Mouse (Mus musculus): ENCODE data around the gene Aox4. TPM values are rescaled to one million over a fixed set of nuclear protein-coding genes. Genes with fewer than 3 reads are reported as not detected.

Aox4 gene
- total and polyA plus RNA-seq, 3 experiments = 0.05 to 0.27 TPM; not detected in 1

DNA sequence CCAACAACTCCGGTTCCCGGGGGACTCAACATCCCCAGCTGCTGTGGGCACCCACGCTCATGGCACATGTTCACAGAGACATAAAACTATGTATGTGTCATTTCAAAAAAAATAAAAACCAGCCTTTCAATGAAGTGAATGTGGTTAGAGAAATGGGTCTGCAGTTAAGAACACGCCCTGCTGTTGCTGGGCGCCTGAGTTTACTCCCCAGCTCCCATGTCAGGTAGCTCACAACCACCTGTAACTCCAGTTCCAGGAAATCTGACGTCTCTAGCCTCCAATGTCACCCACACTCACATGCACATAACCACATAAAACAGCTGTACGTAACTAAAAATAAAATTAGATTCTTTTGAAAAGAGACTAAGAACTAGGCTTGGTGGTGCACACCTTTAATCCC is 90.9 kb downstream of the Aox4 start:
- peaks cover 0 to 22% of the 10 kb centered on the region in 2 experiments; a peak in 2 of 4 replicates for H3K4me1 ChIP-seq (ENCODE audit: control insufficient read depth in 1 of 2, insufficient read depth in 2 of 2)
- no peak for TF ChIP-seq SIN3A (IDR thresholded peaks at IDR 0.05; ENCODE audit: low read length)
- dilution Hi-C loops (cut with MboI; ENCODE audit: extremely low pct_ligation_motif_present, extremely low pct_unique_long_range_greater_than_20kb, low sequenced_read_pairs) (no loop called here), in situ Hi-C loops (cut with MboI; ENCODE audit: low pct_ligation_motif_present, low pct_unique_long_range_greater_than_20kb, low sequenced_read_pairs) (no loop called here)
- no peaks in the 10 kb centered on the region for H3K27me3 ChIP-seq (replicated peaks)
- no peak overlapping the region for H3K4me3 ChIP-seq (replicated peaks in 1 of 3; ENCODE audit: low read depth in 2 of 3, low read length in 2 of 3, poor library complexity in 1 of 3)
- no peak overlapping the region for H3K9ac ChIP-seq (ENCODE audit: insufficient read depth, low read depth)
- DNase-seq (ENCODE audit: extremely low read depth) = no peak
- no peaks in the 10 kb centered on the region for H3K9me3 ChIP-seq (replicated peaks; ENCODE audit: low read length)
- no peaks in the 10 kb centered on the region for H3K36me3 ChIP-seq (replicated peaks in 1 of 2; ENCODE audit: control insufficient read depth in 1 of 2, insufficient read depth in 1 of 2, low read length in 1 of 2)
- no peaks in the 10 kb centered on the region for H3K79me2 ChIP-seq (replicated peaks; ENCODE audit: control insufficient read depth, extremely low read depth, insufficient read depth, poor library complexity, severe bottlenecking)
- H3K4me2 ChIP-seq (ENCODE audit: insufficient read depth, low read depth, poor library complexity, severe bottlenecking) = no peak overlapping the region
- H3K27ac ChIP-seq (ENCODE audit: insufficient read depth, low read depth) = no peak overlapping the region

- Histone ChIP-seq H3K4me1 (ENCODE audit: control insufficient read depth in 1 of 2, insufficient read depth in 2 of 2) (peaks cover 0 to 20% of the 10 kb centered on the region in 2 experiments; a peak in 2 of 4 replicates), H3K27ac (ENCODE audit: insufficient read depth, low read depth) (no peak overlapping the region), H3K79me2 (replicated peaks; ENCODE audit: control insufficient read depth, extremely low read depth, insufficient read depth, poor library complexity, severe bottlenecking) (no peaks in the 10 kb centered on the region), H3K4me2 (ENCODE audit: insufficient read depth, low read depth, poor library complexity, severe bottlenecking) (no peak overlapping the region), H3K36me3 (replicated peaks in 1 of 2; ENCODE audit: control insufficient read depth in 1 of 2, insufficient read depth in 1 of 2, low read length in 1 of 2) (no peaks in the 10 kb centered on the region), H3K9ac (ENCODE audit: insufficient read depth, low read depth) (no peak overlapping the region), H3K27me3 (replicated peaks) (no peaks in the 10 kb centered on the region), H3K4me3 (replicated peaks in 1 of 3; ENCODE audit: low read depth in 2 of 3, low read length in 2 of 3, poor library complexity in 1 of 3) (no peak overlapping the region), H3K9me3 (replicated peaks; ENCODE audit: low read length) (no peaks in the 10 kb centered on the region)
- in situ Hi-C loops (cut with MboI; ENCODE audit: low pct_ligation_motif_present, low pct_unique_long_range_greater_than_20kb, low sequenced_read_pairs) = no loop called here
- no peak for TF ChIP-seq HCFC1 (IDR thresholded peaks at IDR 0.05; ENCODE audit: low read depth, low read length)
- TF ChIP-seq MYC (IDR thresholded peaks at IDR 0.05; ENCODE audit: low read depth, low read length) = no peak
- TF ChIP-seq POLR2A (IDR thresholded peaks at IDR 0.05; ENCODE audit: low read depth, low read length) = no peak
- DNase-seq (ENCODE audit: extremely low read depth) = no peak
- dilution Hi-C loops (cut with MboI; ENCODE audit: extremely low pct_ligation_motif_present, extremely low pct_unique_long_range_greater_than_20kb, low sequenced_read_pairs) = no loop called here
Observed at GRCm38 (mm10) chr1:58302015-58302414, 91.8 kb downstream of the Aox4 start.

DNA sequence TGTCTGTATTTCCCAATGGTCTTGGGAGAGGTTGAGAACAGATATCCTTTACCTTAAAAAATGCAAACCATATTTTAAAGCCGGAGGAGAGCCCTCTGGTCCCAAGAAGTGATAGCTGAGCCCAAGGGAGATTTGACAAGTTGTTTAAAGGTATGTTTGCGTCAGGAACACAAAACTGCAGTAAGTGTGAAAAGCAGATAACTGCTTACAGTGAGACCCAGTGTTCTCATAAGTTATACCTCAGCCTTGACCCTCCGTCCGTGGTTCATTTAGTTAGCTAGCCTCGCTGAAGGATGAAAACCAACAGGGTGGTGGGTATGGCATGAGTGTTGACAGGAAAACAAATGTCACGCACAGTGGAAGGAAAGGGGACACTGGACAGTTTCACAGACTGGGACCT is 92.8 kb downstream of the Aox4 start:
- H3K27me3 ChIP-seq (replicated peaks) = no peaks in the 10 kb centered on the region
- H3K4me3 ChIP-seq (replicated peaks in 1 of 3; ENCODE audit: low read depth in 2 of 3, low read length in 2 of 3, poor library complexity in 1 of 3) = no peak overlapping the region
- no peak overlapping the region for H3K4me2 ChIP-seq (ENCODE audit: insufficient read depth, low read depth, poor library complexity, severe bottlenecking)
- no peak overlapping the region for H3K9ac ChIP-seq (ENCODE audit: insufficient read depth, low read depth)
- no peaks in the 10 kb centered on the region for H3K36me3 ChIP-seq (replicated peaks in 1 of 2; ENCODE audit: control insufficient read depth in 1 of 2, insufficient read depth in 1 of 2, low read length in 1 of 2)
- TF ChIP-seq MAFK (IDR thresholded peaks at IDR 0.05; ENCODE audit: insufficient replicate concordance, low read length) = no peak
- no peak for TF ChIP-seq MAX (IDR thresholded peaks at IDR 0.05; ENCODE audit: low read length)
- no peak for TF ChIP-seq ZC3H11A (IDR thresholded peaks at IDR 0.05; ENCODE audit: low read depth, low read length)
- no peak for TF ChIP-seq USF1 (IDR thresholded peaks at IDR 0.05; ENCODE audit: low read depth, low read length)
- no peak for TF ChIP-seq TBP (conservative IDR thresholded peaks at IDR 0.05; ENCODE audit: low read depth, low read length)
- TF ChIP-seq TCF12 (IDR thresholded peaks at IDR 0.05; ENCODE audit: low read depth, low read length) = no peak
- TF ChIP-seq PAX5 (IDR thresholded peaks at IDR 0.05; ENCODE audit: low read length) = no peak
- TF ChIP-seq KAT2A (IDR thresholded peaks at IDR 0.05; ENCODE audit: insufficient replicate concordance, low read length) = no peak
- TF ChIP-seq JUN (IDR thresholded peaks at IDR 0.05; ENCODE audit: insufficient read depth, low read depth, low read length) = no peak
- no peak overlapping the region for H3K27ac ChIP-seq (ENCODE audit: insufficient read depth, low read depth)
- no peak for DNase-seq (ENCODE audit: extremely low read depth)
- dilution Hi-C loops (cut with MboI; ENCODE audit: extremely low pct_ligation_motif_present, extremely low pct_unique_long_range_greater_than_20kb, low sequenced_read_pairs) (no loop called here), in situ Hi-C loops (cut with MboI; ENCODE audit: low pct_ligation_motif_present, low pct_unique_long_range_greater_than_20kb, low sequenced_read_pairs) (no loop called here)
- no peaks in the 10 kb centered on the region for H3K9me3 ChIP-seq (replicated peaks; ENCODE audit: low read length)
- H3K4me1 ChIP-seq (ENCODE audit: control insufficient read depth in 1 of 2, insufficient read depth in 2 of 2) = peaks cover 1 to 22% of the 10 kb centered on the region in 2 experiments
- no peaks in the 10 kb centered on the region for H3K79me2 ChIP-seq (replicated peaks; ENCODE audit: control insufficient read depth, extremely low read depth, insufficient read depth, poor library complexity, severe bottlenecking)

Data from CH12.LX (cell line).